ENCODE assay signal across 16 mouse cellular contexts in genomic region chr4:140636312-140636996, GRCm38 (mm10). TPM values are rescaled to one million over a fixed set of nuclear protein-coding genes. Genes with fewer than 3 reads are reported as not detected.
A peak's percentile ranks its signal among the peaks of the same experiment; 100 is the strongest.
DNase-seq lines count a peak whose midpoint lies in the region; ATAC-seq and TF ChIP-seq lines count a peak whose summit lies in the region.
"Had no signal": no experiment of that assay in that cellular context is flagged by ENCODE, and none has a peak within 500 bp of the region (broad histone marks: within the 10 kb centered on the region; RNA-seq: fewer than 3 reads in every experiment).

No protein-coding gene starts in this region.

- H3K36me3 ChIP-seq in liver, embryonic 13.5 days: no peaks in the 10 kb centered on the region
- H3K36me3 ChIP-seq in lung, postnatal 0 days (ENCODE audit: insufficient read depth, low read length): no peaks in the 10 kb centered on the region
- H3K36me3 ChIP-seq: limb, embryonic 15.5 days had no signal

- H3K27me3 ChIP-seq in liver, embryonic 13.5 days: no peaks in the 10 kb centered on the region
- no peaks in the 10 kb centered on the region for H3K27me3 ChIP-seq in lung, postnatal 0 days (replicated peaks; ENCODE audit: insufficient read depth, low read length)
- H3K27me3 ChIP-seq: heart, embryonic 13.5 days; limb, embryonic 15.5 days; midbrain, embryonic 13.5 days had no signal

- no peak for TF ChIP-seq CTCF in lung, postnatal 0 days (IDR thresholded peaks at IDR 0.05)

- H3K9ac ChIP-seq in liver, embryonic 13.5 days: no peak overlapping the region
- no peak overlapping the region for H3K9ac ChIP-seq in lung, postnatal 0 days (replicated peaks; ENCODE audit: low read depth)
- H3K9ac ChIP-seq: heart, embryonic 13.5 days; limb, embryonic 15.5 days; midbrain, embryonic 13.5 days had no signal

- peak; percentile 36 for ATAC-seq in liver, embryonic 13.5 days (ENCODE audit: low read depth)
- no peak for ATAC-seq in lung, postnatal 0 days
- ATAC-seq: midbrain, embryonic 13.5 days had no signal

- 44% methylated on average over 5 of the region's 5 CpGs for WGBS in liver, embryonic 13.5 days (ENCODE audit: insufficient replicate concordance)
- 63% methylated on average over 5 of the region's 5 CpGs for WGBS in lung, postnatal 0 days

- TF ChIP-seq EP300 in lung, postnatal 0 days (IDR thresholded peaks at IDR 0.05): no peak

- peak; percentile 71 for DNase-seq in urinary bladder, postnatal 14 days (ENCODE audit: low spot score)
- DNase-seq in urinary bladder, postnatal 25 days (ENCODE audit: low spot score): no peak
- peak; percentile 63 to 79 for DNase-seq in kidney, adult 8-10 months
- DNase-seq in liver, embryonic 13.5 days: no peak
- DNase-seq in lung, postnatal 0 days (ENCODE audit: low spot score): no peak
- DNase-seq in left cerebral cortex, postnatal 4 days: no peak
- DNase-seq in ovary, postnatal 36 days (ENCODE audit: low spot score): no peak
- DNase-seq: adrenal gland, adult 8-10 months; cerebellum, adult 9-11 months; retina, postnatal 1 day; thymus, adult 2 months had no signal

- no peak overlapping the region for H3K4me3 ChIP-seq in liver, embryonic 13.5 days (replicated peaks)
- no peak overlapping the region for H3K4me3 ChIP-seq in lung, postnatal 0 days (ENCODE audit: low read depth, low read length)
- H3K4me3 ChIP-seq: heart, embryonic 13.5 days; left cerebral cortex, adult 2 months; limb, embryonic 15.5 days; midbrain, embryonic 13.5 days had no signal

- H3K27ac ChIP-seq in liver, embryonic 13.5 days: no peak overlapping the region; the same call in 1 of the 2 replicates
- no peak overlapping the region for H3K27ac ChIP-seq in lung, postnatal 0 days (ENCODE audit: low read length)
- H3K27ac ChIP-seq: heart, embryonic 13.5 days; left cerebral cortex, adult 2 months; limb, embryonic 15.5 days; macrophage; midbrain, embryonic 13.5 days had no signal

- intact Hi-C loops in left cerebral cortex, postnatal 4 days (cut with DNase I): no loop called here

- no peak overlapping the region for H3K4me2 ChIP-seq in liver, embryonic 13.5 days
- H3K4me2 ChIP-seq in lung, postnatal 0 days (replicated peaks; ENCODE audit: low read depth, low read length): no peak overlapping the region
- H3K4me2 ChIP-seq: heart, embryonic 13.5 days; limb, embryonic 15.5 days; midbrain, embryonic 13.5 days had no signal

- no peaks in the 10 kb centered on the region for H3K9me3 ChIP-seq in liver, embryonic 13.5 days (replicated peaks)
- no peaks in the 10 kb centered on the region for H3K9me3 ChIP-seq in lung, postnatal 0 days (ENCODE audit: low read length)
- H3K9me3 ChIP-seq: heart, embryonic 13.5 days; limb, embryonic 15.5 days; midbrain, embryonic 13.5 days had no signal

- peaks cover 18% of the 10 kb centered on the region for H3K4me1 ChIP-seq in liver, embryonic 13.5 days (replicated peaks)
- H3K4me1 ChIP-seq in lung, postnatal 0 days (ENCODE audit: insufficient read depth, low read depth, low read length): no peaks in the 10 kb centered on the region

RNA-seq across cellular contexts. Expression of gene Arhgef10l, which starts 29.4 kb away (rescaled TPM):
- polyA plus RNA-seq in liver, embryonic 13.5 days (2015; fragmentation: Nextera tagmentation; extraction: Ambion mirVana): 2.6 and 2.7 TPM in 2 replicates
- 9.3 and 9.5 TPM in 2 replicates for polyA plus RNA-seq in lung, postnatal 0 days (2015; fragmentation: Nextera tagmentation; extraction: Ambion mirVana)
- 10 to 100 TPM; 50.6 to 52.0 TPM for total RNA-seq in left cerebral cortex, postnatal 4 days (2021)

Comparison
In these comparisons a context has a peak if more than half of its experiments do, and no peak if none do; other contexts are left out.
1. DNase-seq: peak in urinary bladder, postnatal 14 days (single experiment) and kidney, adult 8-10 months (2 of 2); none in urinary bladder, postnatal 25 days (single experiment), liver, embryonic 13.5 days (single experiment), lung, postnatal 0 days (single experiment), left cerebral cortex, postnatal 4 days (single experiment) and ovary, postnatal 36 days (single experiment).